Mouse (Mus musculus) urinary bladder, adult 2 months (tissue): ENCODE results near the gene Igf1r. TPM values are rescaled to one million over a fixed set of nuclear protein-coding genes. Genes with fewer than 3 reads are reported as not detected.

ENCODE experiments used
- DNase-seq: peaks from one replicate; pipeline ENCODE4 v3.0.0; 2022; ENCODE audit warnings: low spot score
- polyA plus RNA-seq: library from polyadenylated mRNA; depleted of rRNA; stranded (reverse); fragments of >200 nt; gene quantifications from 2 replicates; pipeline ENCODE4 v1.2.3, GENCODE M21; 2012

The Igf1r gene
- polyA plus RNA-seq, 1 experiment: 20.1 TPM

GRCm38 (mm10) chr7:68080122-68080845 lies 127.7 kb downstream of the Igf1r start:
- DNase-seq: no peak

- no peak for DNase-seq
Observed at GRCm38 (mm10) chr7:68085338-68085737, 132.7 kb downstream of the Igf1r start.

- DNase-seq: no peak
Observed at GRCm38 (mm10) chr7:68085870-68086341, 133.3 kb downstream of the Igf1r start.

GRCm38 (mm10) chr7:68087496-68087895 lies 134.9 kb downstream of the Igf1r start:
- no peak for DNase-seq

- DNase-seq: no peak
Observed at GRCm38 (mm10) chr7:68088825-68089224, 136.2 kb downstream of the Igf1r start.

- no peak for DNase-seq
Observed at GRCm38 (mm10) chr7:68089725-68090124, 137.1 kb downstream of the Igf1r start.

- DNase-seq: no peak
Observed at GRCm38 (mm10) chr7:68090576-68090975, 137.9 kb downstream of the Igf1r start.

GRCm38 (mm10) chr7:68092304-68092978 lies 139.8 kb downstream of the Igf1r start:
- no peak for DNase-seq

GRCm38 (mm10) chr7:68093817-68094216 lies 141.2 kb downstream of the Igf1r start:
- DNase-seq: no peak

- DNase-seq: no peak
Observed at GRCm38 (mm10) chr7:68095574-68095973, 142.9 kb downstream of the Igf1r start.

GRCm38 (mm10) chr7:68096411-68096810 lies 143.8 kb downstream of the Igf1r start:
- DNase-seq: no peak

- DNase-seq: no peak
Observed at GRCm38 (mm10) chr7:68097081-68097836, 144.6 kb downstream of the Igf1r start.

- no peak for DNase-seq
Observed at GRCm38 (mm10) chr7:68098098-68098497, 145.5 kb downstream of the Igf1r start.

- DNase-seq: no peak
Observed at GRCm38 (mm10) chr7:68100388-68100787, 147.8 kb downstream of the Igf1r start.

- no peak for DNase-seq
Observed at GRCm38 (mm10) chr7:68102456-68103177, 150.0 kb downstream of the Igf1r start.

GRCm38 (mm10) chr7:68103178-68103530 lies 150.5 kb downstream of the Igf1r start:
- no peak for DNase-seq

GRCm38 (mm10) chr7:68111532-68111931 lies 158.9 kb downstream of the Igf1r start:
- no peak for DNase-seq

GRCm38 (mm10) chr7:68112582-68112981 lies 160.0 kb downstream of the Igf1r start:
- DNase-seq: no peak

- no peak for DNase-seq
Observed at GRCm38 (mm10) chr7:68114364-68114763, 161.7 kb downstream of the Igf1r start.

GRCm38 (mm10) chr7:68114983-68115715 lies 162.5 kb downstream of the Igf1r start:
- DNase-seq: no peak

GRCm38 (mm10) chr7:68117567-68117966 lies 164.9 kb downstream of the Igf1r start:
- no peak for DNase-seq
